Mouse (Mus musculus) intestine, embryonic 14.5 days (tissue): ENCODE results near the gene Pnp2. TPM values are rescaled to one million over a fixed set of nuclear protein-coding genes. Genes with fewer than 3 reads are reported as not detected.
A peak's percentile ranks its signal among the peaks of the same experiment; 100 is the strongest.

Experiments
- ATAC-seq: fragments of 200-750 bp; cut with Nextera tagmentation; replicated peaks from 2 replicates; pipeline ENCODE4 v1.8.0; 2017; ENCODE audit warnings: low read depth, moderate number of reproducible peaks, moderate TSS enrichment, moderate library complexity; ENCODE audit not compliant: low FRiP score, low TSS enrichment
- DNase-seq: peaks from one replicate; pipeline ENCODE4 v3.0.0-alpha.2; 2018; ENCODE audit warnings: low spot score
- H3K27ac ChIP-seq: fragments of 300-500 bp; sonication (generic); 2 replicates; pipeline ENCODE4 v1.5.1; 2014; ENCODE audit warnings: low read depth, mild to moderate bottlenecking, control low read depth
- H3K27me3 ChIP-seq: fragments of 300-500 bp; sonication (generic); replicated peaks from 2 replicates; pipeline ENCODE4 v1.6.1; 2014; ENCODE audit warnings: low read length, control low read depth; ENCODE audit not compliant: control insufficient read depth, insufficient read depth
- H3K36me3 ChIP-seq: fragments of 300-500 bp; sonication (generic); 2 replicates; pipeline ENCODE4 v1.6.1; 2014; ENCODE audit warnings: low read length, control low read depth; ENCODE audit not compliant: control insufficient read depth, insufficient read depth
- H3K4me1 ChIP-seq: fragments of 300-500 bp; sonication (generic); replicated peaks from 2 replicates; pipeline ENCODE4 v1.6.1; 2014; ENCODE audit warnings: low read length, control low read depth, mixed read lengths; ENCODE audit not compliant: control insufficient read depth, insufficient read depth
- H3K4me2 ChIP-seq: fragments of 300-500 bp; sonication (generic); 2 replicates; pipeline ENCODE4 v1.6.1; 2014; ENCODE audit warnings: low read length
- H3K4me3 ChIP-seq: fragments of 300-500 bp; sonication (generic); 2 replicates; pipeline ENCODE4 v1.5.1; 2014; ENCODE audit warnings: low read depth, low read length, control low read depth, mixed read lengths
- H3K9ac ChIP-seq: fragments of 300-500 bp; sonication (generic); 2 replicates; pipeline ENCODE4 v1.6.1; 2014; ENCODE audit warnings: mild to moderate bottlenecking, low read length
- H3K9me3 ChIP-seq: fragments of 300-500 bp; sonication (generic); 2 replicates; pipeline ENCODE4 v1.6.1; 2016; ENCODE audit warnings: low read length, control low read depth; ENCODE audit not compliant: control insufficient read depth
- WGBS: fragments of 180-500 bp; shearing (Covaris S2); extraction: QIAGEN DNeasy Blood & Tissue Kit; methylation state at CpG from one replicate; pipeline ENCODE4 v1.1.7; 2014; 5-methylcytosine and 5-hydroxymethylcytosine counted together
- polyA plus RNA-seq: library from polyadenylated mRNA; unstranded; fragments of >200 nt; fragmentation: Nextera tagmentation; extraction: Ambion mirVana; gene quantifications from 2 replicates; pipeline ENCODE4 v1.2.1, GENCODE M21; 2014

The Pnp2 gene
- polyA plus RNA-seq, 1 experiment from 2014 or later, result 1.1 TPM

DNA sequence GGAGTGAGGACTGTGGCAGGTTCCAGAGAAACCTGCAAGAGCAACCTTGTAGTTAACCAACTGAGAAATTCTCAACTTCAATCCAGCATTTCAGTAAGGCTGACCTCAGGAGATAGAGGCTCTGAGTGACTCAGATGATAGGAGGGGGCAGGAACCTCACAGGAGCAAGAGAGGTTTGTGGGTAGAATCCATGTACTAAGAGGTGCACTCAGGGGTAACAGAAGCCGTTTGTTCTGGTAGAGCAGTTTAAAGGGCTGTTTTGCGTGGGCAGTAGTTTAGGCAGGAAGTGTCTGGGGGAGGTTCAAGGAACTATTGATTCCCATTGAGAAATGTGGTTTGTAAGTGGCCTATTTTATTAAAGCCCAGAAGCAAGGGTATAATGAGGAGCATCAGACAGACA is 25.4 kb downstream of the Pnp2 start:
- Histone ChIP-seq H3K4me2 (no peak overlapping the region), H3K27me3 (no peaks in the 10 kb centered on the region), H3K4me1 (no peaks in the 10 kb centered on the region), H3K27ac (no peak overlapping the region), H3K9me3 (no peaks in the 10 kb centered on the region), H3K4me3 (no peak overlapping the region), H3K9ac (no peak overlapping the region), H3K36me3 (no peaks in the 10 kb centered on the region)
- WGBS, result 40% methylated on average over 2 of the region's 2 CpGs
- DNase-seq (no peak), ATAC-seq (no peak)

DNA sequence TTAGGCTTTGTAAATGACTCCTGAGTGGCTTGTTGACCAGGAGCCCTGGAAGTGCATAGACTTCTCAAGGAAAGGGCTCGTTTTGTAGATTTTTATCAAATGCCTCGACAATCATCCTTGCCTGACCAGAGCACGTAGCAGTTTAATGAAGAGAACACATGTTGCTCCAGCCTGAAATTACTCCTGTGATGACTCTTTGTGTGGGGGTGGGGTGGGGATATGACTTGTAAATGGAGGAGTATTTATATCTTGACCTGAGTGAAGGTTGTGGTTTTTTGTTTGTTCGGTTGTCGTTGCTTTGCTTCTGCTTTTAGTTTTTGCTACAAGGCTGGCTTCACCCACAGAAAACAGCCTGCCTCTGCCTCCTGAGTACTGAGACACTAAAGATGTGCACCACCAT is 26.0 kb downstream of the Pnp2 start:
- no peak overlapping the region for H3K27ac ChIP-seq
- ATAC-seq (no peak), DNase-seq (no peak)
- H3K9ac ChIP-seq, result no peak overlapping the region
- no peak overlapping the region for H3K4me2 ChIP-seq
- no peak overlapping the region for H3K4me3 ChIP-seq
- H3K9me3 ChIP-seq, result no peaks in the 10 kb centered on the region
- no peaks in the 10 kb centered on the region for H3K36me3 ChIP-seq
- no peaks in the 10 kb centered on the region for H3K4me1 ChIP-seq
- 70% methylated on average over 5 of the region's 5 CpGs for WGBS
- no peaks in the 10 kb centered on the region for H3K27me3 ChIP-seq

DNA sequence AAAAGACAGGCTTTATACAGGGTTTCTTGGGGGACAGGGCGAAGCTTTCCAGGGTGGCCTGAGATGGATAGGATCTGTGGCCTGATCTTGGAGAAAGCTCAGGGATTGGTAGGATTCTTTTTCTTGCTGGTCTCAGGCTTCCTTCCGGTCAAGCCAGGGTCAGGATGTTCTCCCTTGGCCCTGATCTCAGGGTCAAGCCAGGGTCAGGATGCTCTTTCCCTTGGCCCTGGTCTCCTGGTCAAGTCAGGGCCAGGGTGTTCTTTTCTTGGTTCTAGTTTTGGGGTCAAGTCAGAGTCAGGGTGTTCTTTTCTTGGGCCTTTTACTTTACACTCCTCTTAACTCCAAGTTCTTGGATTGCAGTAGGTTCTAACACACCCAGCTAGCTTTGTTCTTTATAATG is 31.9 kb downstream of the Pnp2 start:
- ATAC-seq, result no peak
- no peaks in the 10 kb centered on the region for H3K36me3 ChIP-seq
- H3K4me3 ChIP-seq, result no peak overlapping the region
- H3K4me1 ChIP-seq, result no peaks in the 10 kb centered on the region
- H3K27ac ChIP-seq, result no peak overlapping the region
- no peaks in the 10 kb centered on the region for H3K9me3 ChIP-seq
- H3K27me3 ChIP-seq, result no peaks in the 10 kb centered on the region
- peak; percentile 24 for DNase-seq
- H3K9ac ChIP-seq, result no peak overlapping the region
- 73% methylated on average over 2 of the region's 2 CpGs for WGBS
- no peak overlapping the region for H3K4me2 ChIP-seq

DNA sequence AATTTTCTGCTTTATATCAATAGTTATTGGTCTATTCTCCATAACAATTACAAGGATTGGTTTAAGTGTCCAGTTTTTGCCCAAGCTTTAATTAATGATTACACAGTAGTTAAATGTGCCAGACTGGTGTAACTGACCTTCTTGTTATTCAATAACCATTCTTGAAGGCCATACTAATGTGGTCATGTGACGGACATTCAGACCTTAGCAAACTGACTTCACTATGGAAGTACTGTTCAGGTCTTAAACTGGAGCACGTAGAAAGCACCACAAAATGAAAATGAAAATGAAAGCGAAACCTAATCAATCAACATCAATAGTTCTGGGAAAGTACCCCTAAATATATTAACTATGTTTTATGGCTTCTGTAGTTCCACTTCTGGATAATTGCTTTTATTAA is 35.2 kb downstream of the Pnp2 start:
- Histone ChIP-seq H3K9me3 (no peaks in the 10 kb centered on the region), H3K27me3 (no peaks in the 10 kb centered on the region), H3K36me3 (no peaks in the 10 kb centered on the region), H3K4me2 (no peak overlapping the region), H3K9ac (no peak overlapping the region), H3K4me1 (no peaks in the 10 kb centered on the region; the same call in 1 of the 2 replicates), H3K4me3 (no peak overlapping the region), H3K27ac (no peak overlapping the region)
- WGBS, result 74% methylated on average over 3 of the region's 3 CpGs
- ATAC-seq, result peak; percentile 58; the same call in 1 of the 2 replicates
- no peak for DNase-seq

DNA sequence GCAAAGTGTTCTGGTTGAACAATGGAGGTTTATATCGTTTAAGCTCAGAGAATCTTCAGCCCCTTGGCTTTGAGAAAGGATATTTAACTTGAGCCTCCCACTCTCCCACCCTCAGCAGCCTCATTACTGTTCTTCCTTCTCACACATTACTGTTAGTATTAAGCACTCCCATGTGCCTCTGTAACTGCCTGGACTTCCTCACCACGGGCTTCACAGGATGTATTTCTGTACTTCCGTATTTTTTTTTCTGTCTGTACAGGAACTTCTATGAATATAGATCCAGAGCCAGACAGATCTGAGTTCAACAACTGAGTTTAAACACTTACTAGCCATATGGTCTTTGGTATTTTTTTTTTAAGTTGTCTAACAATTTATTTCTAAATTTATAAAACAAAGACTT is 41.3 kb downstream of the Pnp2 start:
- Histone ChIP-seq H3K27ac (no peak overlapping the region), H3K4me3 (no peak overlapping the region), H3K9ac (no peak overlapping the region), H3K36me3 (no peaks in the 10 kb centered on the region), H3K27me3 (no peaks in the 10 kb centered on the region), H3K4me1 (no peaks in the 10 kb centered on the region; the same call in 1 of the 2 replicates), H3K9me3 (no peaks in the 10 kb centered on the region), H3K4me2 (no peak overlapping the region)
- ATAC-seq (no peak), DNase-seq (no peak)
- WGBS, result 60% methylated on average over 3 of the region's 3 CpGs

DNA sequence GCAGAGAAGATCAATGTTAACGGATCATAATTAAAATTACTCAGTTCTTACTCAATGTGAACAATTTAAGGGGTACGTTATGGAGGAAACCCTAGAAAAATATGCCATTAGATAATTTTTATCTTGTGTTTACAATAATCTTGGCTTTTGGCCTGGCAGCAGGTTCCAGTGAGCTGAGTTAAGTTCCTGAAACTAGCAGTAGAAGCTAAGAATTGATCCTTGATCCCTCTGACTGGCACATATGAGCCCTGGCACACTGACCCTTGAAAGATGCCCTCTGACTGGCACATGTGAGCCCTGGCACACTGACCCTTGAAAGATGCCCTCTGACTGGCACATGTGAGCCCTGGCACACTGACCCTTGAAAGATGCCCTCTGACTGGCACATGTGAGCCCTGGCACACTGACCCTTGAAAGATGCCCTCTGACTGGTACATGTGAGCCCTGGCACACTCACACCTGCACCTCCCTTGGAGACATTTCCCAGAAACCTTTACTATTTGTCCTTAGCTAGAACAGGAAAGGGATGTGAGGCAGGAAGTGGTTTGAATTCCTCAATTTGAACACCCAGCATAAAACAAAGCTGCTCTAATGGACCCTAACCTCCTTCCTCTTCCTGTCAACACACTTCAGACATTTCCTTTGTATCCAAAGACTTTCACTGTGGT is 42.3 kb downstream of the Pnp2 start:
- no peak overlapping the region for H3K4me3 ChIP-seq
- DNase-seq (no peak), ATAC-seq (no peak)
- no peak overlapping the region for H3K27ac ChIP-seq
- H3K4me2 ChIP-seq, result no peak overlapping the region
- H3K36me3 ChIP-seq, result no peaks in the 10 kb centered on the region
- no peaks in the 10 kb centered on the region; the same call in 1 of the 2 replicates for H3K4me1 ChIP-seq
- H3K9ac ChIP-seq, result no peak overlapping the region
- no peaks in the 10 kb centered on the region for H3K9me3 ChIP-seq
- 77% methylated on average over 2 of the region's 2 CpGs for WGBS
- H3K27me3 ChIP-seq, result no peaks in the 10 kb centered on the region

DNA sequence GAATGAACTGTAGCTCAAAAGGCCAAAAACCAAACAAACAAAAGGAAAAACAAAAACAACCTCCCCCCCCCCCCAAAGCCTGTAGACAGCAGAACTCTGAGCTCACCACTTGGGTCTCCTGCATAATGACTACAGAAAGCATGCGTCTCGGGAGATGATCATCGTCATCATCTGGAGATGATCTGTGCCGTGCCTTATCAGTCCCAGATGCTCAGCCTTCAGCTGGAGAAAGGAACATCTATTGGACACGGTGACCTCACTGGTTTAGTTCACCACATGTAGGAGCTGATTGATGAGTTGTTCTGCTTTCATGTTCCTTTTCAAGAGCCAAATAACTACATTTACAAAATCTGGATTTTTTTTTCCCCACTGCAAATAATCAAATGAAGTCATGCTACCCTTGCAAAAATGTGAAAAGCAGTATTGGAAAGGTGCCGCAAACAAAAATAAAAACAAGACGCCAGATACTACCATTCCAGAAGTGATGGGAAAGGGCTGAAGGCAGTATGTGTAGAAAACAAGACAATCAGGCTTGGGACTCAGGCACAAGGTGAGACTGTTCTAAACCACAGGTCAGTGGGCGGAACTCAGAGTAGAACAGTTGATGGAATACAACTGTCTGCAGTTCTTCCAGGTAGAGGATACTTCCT is 51.5 kb downstream of the Pnp2 start, which contains the start of gene Rnase10:
TSS of gene Rnase10 (plus strand) at position 600 of the 650 bp plus-strand sequence.
- H3K27ac ChIP-seq, result peak within 1 kb of the TSS; percentile 88
- H3K27me3 ChIP-seq, result no peaks in the 10 kb centered on the region
- no peaks in the 10 kb centered on the region for H3K9me3 ChIP-seq
- DNase-seq (no peak), ATAC-seq (no peak)
- 0 out of 2 replicates have a peak within 1 kb of the TSS, but pooled peaks have one; percentile 8 for H3K9ac ChIP-seq
- no peaks in the 10 kb centered on the region for H3K36me3 ChIP-seq
- no peak within 1 kb of the TSS for H3K4me3 ChIP-seq
- whole genome bisulfite sequencing, result 81% methylated on average over 8 of the region's 8 CpGs
- H3K4me1 ChIP-seq, result peaks cover 6% of the 10 kb centered on the region; the same call in 1 of the 2 replicates
- H3K4me2 ChIP-seq, result peak within 1 kb of the TSS; percentile 1; the same call in 1 of the 2 replicates

DNA sequence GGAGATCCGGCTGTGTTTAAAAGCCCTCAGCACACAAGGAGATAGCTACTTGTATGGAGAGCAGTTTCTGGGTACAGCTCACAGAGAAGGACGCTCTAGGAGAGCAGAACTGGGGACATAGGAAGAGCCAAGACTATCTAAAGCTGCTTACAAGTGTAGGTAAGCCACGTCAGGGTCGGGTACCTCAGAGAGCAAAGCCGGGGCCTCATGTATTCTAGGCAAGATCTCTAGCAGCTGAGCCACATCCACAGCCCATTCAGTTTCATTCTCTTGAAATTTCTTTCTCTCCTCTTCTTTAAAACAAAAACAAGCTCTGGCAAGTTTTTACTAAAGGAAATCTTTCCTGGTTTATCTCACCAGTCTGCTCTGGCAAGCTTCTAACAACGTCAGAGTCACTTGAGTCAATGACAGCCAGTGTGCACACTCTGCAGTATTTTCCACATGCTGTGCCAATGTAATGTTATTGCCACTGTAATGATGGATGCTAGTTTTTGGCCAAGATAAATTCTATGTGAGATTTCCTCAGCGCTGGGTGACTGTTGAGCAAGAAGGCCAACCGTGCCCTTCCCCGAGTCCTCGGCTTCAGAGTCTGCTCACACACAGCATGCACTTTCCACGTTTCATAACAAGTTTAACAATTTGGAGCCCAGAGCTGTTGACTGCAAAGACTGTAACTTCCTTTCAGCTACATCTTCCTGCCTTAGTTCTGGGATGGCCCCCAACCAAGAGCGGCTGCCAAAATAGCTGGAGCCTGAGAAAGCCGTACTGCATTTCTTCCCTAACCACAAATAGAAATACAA is 52.3 kb downstream of the Pnp2 start:
- 0 out of 2 replicates have a peak overlapping the region, but pooled peaks have one; percentile 8 for H3K9ac ChIP-seq
- no peaks in the 10 kb centered on the region for H3K27me3 ChIP-seq
- peak; percentile 56 for DNase-seq
- no peaks in the 10 kb centered on the region for H3K36me3 ChIP-seq
- H3K4me3 ChIP-seq, result no peak overlapping the region
- H3K27ac ChIP-seq, result peak overlapping the region; percentile 88
- peak overlapping the region; percentile 1; the same call in 1 of the 2 replicates for H3K4me2 ChIP-seq
- 53% methylated on average over 13 of the region's 13 CpGs for WGBS
- ATAC-seq, result peak; percentile 78; the same call in 1 of the 2 replicates
- H3K9me3 ChIP-seq, result no peaks in the 10 kb centered on the region
- peaks cover 6% of the 10 kb centered on the region; the same call in 1 of the 2 replicates for H3K4me1 ChIP-seq
